Mouse (Mus musculus): Measurements from ENCODE around the gene Tuba4a. TPM values are rescaled to one million over a fixed set of nuclear protein-coding genes. Genes with fewer than 3 reads are reported as not detected.

Tuba4a gene
- polyA plus RNA-seq, 1 experiment from 2014 or later: 11.9 TPM

GRCm38 (mm10) chr1:75191622-75192402 lies 27.9 kb downstream of the Tuba4a start, which contains the start of the genes Ankzf1 and Atg9a:
Gene Ankzf1 (plus strand): TSS chr1:75192151.
Gene Atg9a (minus strand): TSS chr1:75192196.
- under 1% methylated on average over 56 of the region's 56 CpGs for WGBS
- peaks cover 28% of the 10 kb centered on the region for H3K36me3 ChIP-seq
- peak; percentile 99 for ATAC-seq (ENCODE audit: low FRiP score, low read depth)

GRCm38 (mm10) chr1:75191258-75191621 lies 28.4 kb downstream of the Tuba4a start:
- H3K9ac ChIP-seq: peak overlapping the region; percentile 88
- H3K9me3 ChIP-seq: no peaks in the 10 kb centered on the region
- peak overlapping the region; percentile 65 for H3K27ac ChIP-seq
- no peak for ATAC-seq (ENCODE audit: low FRiP score, low read depth)
- H3K36me3 ChIP-seq: peaks cover 28% of the 10 kb centered on the region
- WGBS: 41% methylated on average over 5 of the region's 5 CpGs
- peaks cover 17% of the 10 kb centered on the region for H3K4me1 ChIP-seq
- no peaks in the 10 kb centered on the region for H3K27me3 ChIP-seq (replicated peaks)
- H3K4me2 ChIP-seq (replicated peaks): peak overlapping the region; percentile 75
- H3K4me3 ChIP-seq: peak overlapping the region; percentile 75

More at GRCm38 (mm10) chr1:75191622-75192402, 27.9 kb downstream of the Tuba4a start, which contains the start of the genes Ankzf1 and Atg9a:
- no peaks in the 10 kb centered on the region for H3K27me3 ChIP-seq (replicated peaks)
- H3K9ac ChIP-seq: peak within 1 kb of the TSS; percentile 88
- H3K4me1 ChIP-seq: peaks cover 17% of the 10 kb centered on the region
- peak within 1 kb of the TSS; percentile 65 for H3K27ac ChIP-seq
- peak within 1 kb of the TSS; percentile 75 for H3K4me3 ChIP-seq
- peak within 1 kb of the TSS; percentile 75 for H3K4me2 ChIP-seq (replicated peaks)
- H3K9me3 ChIP-seq: no peaks in the 10 kb centered on the region

- Histone ChIP-seq H3K4me1 (peaks cover 17% of the 10 kb centered on the region), H3K9ac (peak overlapping the region; percentile 88; the same call in 1 of the 2 replicates), H3K4me2 (replicated peaks) (peak overlapping the region; percentile 75), H3K4me3 (no peak overlapping the region), H3K27me3 (replicated peaks) (no peaks in the 10 kb centered on the region), H3K36me3 (peaks cover 28% of the 10 kb centered on the region), H3K9me3 (no peaks in the 10 kb centered on the region), H3K27ac (no peak overlapping the region)
- ATAC-seq (ENCODE audit: low FRiP score, low read depth): no peak
- 74% methylated on average over 2 of the region's 2 CpGs for WGBS
Observed at GRCm38 (mm10) chr1:75190577-75190976, 29.1 kb downstream of the Tuba4a start.

GRCm38 (mm10) chr1:75187914-75188483 lies 31.7 kb downstream of the Tuba4a start:
- no peak for ATAC-seq (ENCODE audit: low FRiP score, low read depth)
- 89% methylated on average over 2 of the region's 2 CpGs for WGBS
- H3K4me2 ChIP-seq (replicated peaks): no peak overlapping the region
- H3K36me3 ChIP-seq: peaks cover 48% of the 10 kb centered on the region
- H3K27me3 ChIP-seq (replicated peaks): no peaks in the 10 kb centered on the region
- no peak overlapping the region for H3K9ac ChIP-seq
- H3K4me3 ChIP-seq: no peak overlapping the region
- peaks cover 12% of the 10 kb centered on the region for H3K4me1 ChIP-seq
- H3K9me3 ChIP-seq: no peaks in the 10 kb centered on the region
- H3K27ac ChIP-seq: no peak overlapping the region

GRCm38 (mm10) chr1:75187126-75187525 lies 32.5 kb downstream of the Tuba4a start:
- no peak for ATAC-seq (ENCODE audit: low FRiP score, low read depth)

GRCm38 (mm10) chr1:75185495-75185894 lies 34.2 kb downstream of the Tuba4a start:
- peaks cover 67% of the 10 kb centered on the region for H3K36me3 ChIP-seq
- WGBS: 89% methylated on average over 11 of the region's 11 CpGs
- H3K27ac ChIP-seq: no peak overlapping the region

More at GRCm38 (mm10) chr1:75187126-75187525, 32.5 kb downstream of the Tuba4a start:
- H3K9me3 ChIP-seq: no peaks in the 10 kb centered on the region
- H3K4me3 ChIP-seq: no peak overlapping the region
- no peak overlapping the region for H3K9ac ChIP-seq
- H3K36me3 ChIP-seq: peaks cover 57% of the 10 kb centered on the region
- H3K4me1 ChIP-seq: peaks cover 10% of the 10 kb centered on the region
- H3K27me3 ChIP-seq (replicated peaks): no peaks in the 10 kb centered on the region
- H3K4me2 ChIP-seq (replicated peaks): no peak overlapping the region
- H3K27ac ChIP-seq: no peak overlapping the region

GRCm38 (mm10) chr1:75182160-75182559 lies 37.5 kb downstream of the Tuba4a start:
- ATAC-seq (ENCODE audit: low FRiP score, low read depth): no peak
- no peak overlapping the region for H3K27ac ChIP-seq
- H3K4me1 ChIP-seq: peaks cover 17% of the 10 kb centered on the region
- no peak overlapping the region for H3K4me3 ChIP-seq
- no peaks in the 10 kb centered on the region for H3K9me3 ChIP-seq
- no peaks in the 10 kb centered on the region for H3K27me3 ChIP-seq (replicated peaks)
- no peak overlapping the region for H3K4me2 ChIP-seq (replicated peaks)
- peaks cover 66% of the 10 kb centered on the region for H3K36me3 ChIP-seq
- WGBS: 77% methylated on average over 4 of the region's 4 CpGs
- no peak overlapping the region for H3K9ac ChIP-seq

More at GRCm38 (mm10) chr1:75185495-75185894, 34.2 kb downstream of the Tuba4a start:
- no peaks in the 10 kb centered on the region; the same call in 1 of the 2 replicates for H3K4me1 ChIP-seq
- ATAC-seq (ENCODE audit: low FRiP score, low read depth): no peak
- no peaks in the 10 kb centered on the region for H3K27me3 ChIP-seq (replicated peaks)
- no peaks in the 10 kb centered on the region for H3K9me3 ChIP-seq
- H3K4me3 ChIP-seq: no peak overlapping the region
- no peak overlapping the region for H3K4me2 ChIP-seq (replicated peaks)
- no peak overlapping the region for H3K9ac ChIP-seq

GRCm38 (mm10) chr1:75181377-75181870 lies 38.2 kb downstream of the Tuba4a start:
- peaks cover 17% of the 10 kb centered on the region for H3K4me1 ChIP-seq
- 84% methylated on average over 4 of the region's 4 CpGs for whole genome bisulfite sequencing
- ATAC-seq (ENCODE audit: low FRiP score, low read depth): no peak
- H3K4me3 ChIP-seq: no peak overlapping the region
- no peak overlapping the region for H3K4me2 ChIP-seq (replicated peaks)
- no peaks in the 10 kb centered on the region for H3K9me3 ChIP-seq
- H3K9ac ChIP-seq: no peak overlapping the region
- H3K27ac ChIP-seq: no peak overlapping the region
- H3K36me3 ChIP-seq: peaks cover 68% of the 10 kb centered on the region
- H3K27me3 ChIP-seq (replicated peaks): no peaks in the 10 kb centered on the region

- ATAC-seq (ENCODE audit: low FRiP score, low read depth): no peak
- H3K4me2 ChIP-seq (replicated peaks): peak overlapping the region; percentile 100
- H3K9ac ChIP-seq: no peak overlapping the region
- H3K27me3 ChIP-seq (replicated peaks): no peaks in the 10 kb centered on the region
- H3K36me3 ChIP-seq: peaks cover 68% of the 10 kb centered on the region
- 33% methylated on average over 7 of the region's 7 CpGs for WGBS
- H3K4me3 ChIP-seq: no peak overlapping the region
- H3K4me1 ChIP-seq: peaks cover 17% of the 10 kb centered on the region
- H3K27ac ChIP-seq: no peak overlapping the region
- H3K9me3 ChIP-seq: no peaks in the 10 kb centered on the region
Observed at GRCm38 (mm10) chr1:75180741-75181140, 38.9 kb downstream of the Tuba4a start.

GRCm38 (mm10) chr1:75180105-75180590 lies 39.5 kb downstream of the Tuba4a start, which contains the start of gene Abcb6:
Gene Abcb6 (minus strand): TSS chr1:75180392.
- no peaks in the 10 kb centered on the region for H3K27me3 ChIP-seq (replicated peaks)
- whole genome bisulfite sequencing: 0% methylated on average over 31 of the region's 31 CpGs
- peak; percentile 94 for ATAC-seq (ENCODE audit: low FRiP score, low read depth)
- no peak within 1 kb of the TSS for H3K27ac ChIP-seq
- H3K4me2 ChIP-seq (replicated peaks): peak within 1 kb of the TSS; percentile 100
- H3K4me3 ChIP-seq: peak within 1 kb of the TSS; percentile 61
- H3K9ac ChIP-seq: peak within 1 kb of the TSS; percentile 72
- peaks cover 68% of the 10 kb centered on the region for H3K36me3 ChIP-seq
- peaks cover 17% of the 10 kb centered on the region for H3K4me1 ChIP-seq
- no peaks in the 10 kb centered on the region for H3K9me3 ChIP-seq

- Histone ChIP-seq H3K9me3 (no peaks in the 10 kb centered on the region), H3K36me3 (peaks cover 66% of the 10 kb centered on the region), H3K27me3 (replicated peaks) (no peaks in the 10 kb centered on the region), H3K27ac (no peak overlapping the region), H3K4me3 (peak overlapping the region; percentile 61), H3K4me2 (replicated peaks) (peak overlapping the region; percentile 100), H3K9ac (peak overlapping the region; percentile 72), H3K4me1 (peaks cover 17% of the 10 kb centered on the region)
- ATAC-seq (ENCODE audit: low FRiP score, low read depth): peak; percentile 58
- 10% methylated on average over 23 of the region's 23 CpGs for WGBS
Observed at GRCm38 (mm10) chr1:75179334-75180104, 40.1 kb downstream of the Tuba4a start.
